Mouse (Mus musculus): ENCODE data around the gene Sf3b3.
A peak's percentile ranks its signal among the peaks of the same experiment; 100 is the strongest.

The Sf3b3 gene

GRCm38 (mm10) chr8:110847171-110847549, 573 bp upstream of the Sf3b3 start:
- DNase-seq = no peak

- DNase-seq = no peak
Measured at GRCm38 (mm10) chr8:110845821-110846404, 674 bp downstream of the Sf3b3 start.

GRCm38 (mm10) chr8:110844941-110845340, 1.6 kb downstream of the Sf3b3 start:
- DNase-seq = no peak

GRCm38 (mm10) chr8:110843207-110843606, 3.4 kb downstream of the Sf3b3 start:
- no peak for DNase-seq

GRCm38 (mm10) chr8:110842012-110842574, 4.5 kb downstream of the Sf3b3 start:
- no peak for DNase-seq

- no peak for DNase-seq
Measured at GRCm38 (mm10) chr8:110831956-110832355, 14.6 kb downstream of the Sf3b3 start.

GRCm38 (mm10) chr8:110828511-110828910, 18.1 kb downstream of the Sf3b3 start:
- no peak for DNase-seq

GRCm38 (mm10) chr8:110824861-110825260, 21.7 kb downstream of the Sf3b3 start:
- no peak for DNase-seq

GRCm38 (mm10) chr8:110821960-110822359, 24.6 kb downstream of the Sf3b3 start:
- DNase-seq = no peak

- no peak for DNase-seq
Measured at GRCm38 (mm10) chr8:110820257-110820656, 26.3 kb downstream of the Sf3b3 start.

- DNase-seq = no peak
Measured at GRCm38 (mm10) chr8:110818593-110818992, 28.0 kb downstream of the Sf3b3 start.

GRCm38 (mm10) chr8:110816990-110817389, 29.6 kb downstream of the Sf3b3 start:
- DNase-seq = no peak

GRCm38 (mm10) chr8:110815308-110815707, 31.3 kb downstream of the Sf3b3 start:
- DNase-seq = no peak

- no peak for DNase-seq
Measured at GRCm38 (mm10) chr8:110813081-110813812, 33.3 kb downstream of the Sf3b3 start.

GRCm38 (mm10) chr8:110812349-110813080, 34.1 kb downstream of the Sf3b3 start:
- DNase-seq = no peak

- DNase-seq = no peak
Measured at GRCm38 (mm10) chr8:110811793-110812192, 34.8 kb downstream of the Sf3b3 start.

- no peak for DNase-seq
Measured at GRCm38 (mm10) chr8:110811116-110811515, 35.5 kb downstream of the Sf3b3 start.

GRCm38 (mm10) chr8:110810481-110811065, 36.0 kb downstream of the Sf3b3 start:
- DNase-seq = no peak

- no peak for DNase-seq
Measured at GRCm38 (mm10) chr8:110809831-110810230, 36.8 kb downstream of the Sf3b3 start.

GRCm38 (mm10) chr8:110808495-110809472, 37.8 kb downstream of the Sf3b3 start:
- peak; percentile 33 for DNase-seq

- DNase-seq = no peak
Measured at GRCm38 (mm10) chr8:110806146-110806545, 40.4 kb downstream of the Sf3b3 start.

- DNase-seq = no peak
Measured at GRCm38 (mm10) chr8:110805669-110806068, 40.9 kb downstream of the Sf3b3 start, which contains the start of gene Il34. Il34 (minus strand) TSS chr8:110805924.
